Mouse (Mus musculus): ENCODE measurements around the gene Olfr1126.

- TF ChIP-seq EP300 (IDR thresholded peaks at IDR 0.05; ENCODE audit: low read depth) (no peak), CTCF (IDR thresholded peaks at IDR 0.05; ENCODE audit: low read depth) (no peak)
Measured at GRCm38 (mm10) chr2:87482276-87482675, 28.5 kb downstream of the Olfr1126 start.

Measured in heart, postnatal 0 days (tissue).